Mouse (Mus musculus) left cerebral cortex, adult 18-20 months (tissue): ENCODE data around the gene Gtf3a. TPM values are rescaled to one million over a fixed set of nuclear protein-coding genes. Genes with fewer than 3 reads are reported as not detected.
"Not testable (repeated sequence)": the region's sequence is repeated elsewhere in the genome, so short reads cannot be mapped to it uniquely, and the experiment has no call there.

Experiments
- DNase-seq, 2 experiments: peaks; one replicate each; pipeline ENCODE4 v3.0.0; 2021 to 2022; ENCODE audit warnings: low spot score in 2 of 2, mixed read lengths in 1 of 2
- long read RNA-seq, 2 experiments: library from polyadenylated mRNA; stranded (forward); transcript quantifications; one replicate each; pipeline ENCODE4 v2.0.0; 2021
- total RNA-seq, 2 experiments: library from RNA; stranded (reverse); gene quantifications; 2 replicates each; pipeline ENCODE4 v1.2.3; 2021

Gene Gtf3a
- total RNA-seq = 10 to 100 TPM; 24.4 to 25.7 TPM
- long read RNA-seq, experiment 1, transcript Gtf3a-204 (9 exons, 1,298 nt) = major isoform, 31 of 47 reads
- long read RNA-seq, experiment 1, partial matches to known transcripts = 9 of 47 reads
- long read RNA-seq, experiment 1, other reads (novel, unspliced or antisense) = 4 of 47 reads
- long read RNA-seq, experiment 2, transcript Gtf3a-204 (9 exons, 1,298 nt) = major isoform, 28 of 35 reads
- long read RNA-seq, experiment 2, partial matches to known transcripts = 5 of 35 reads
- long read RNA-seq, experiment 2, other reads (novel, unspliced or antisense) = 1 of 35 reads

DNA sequence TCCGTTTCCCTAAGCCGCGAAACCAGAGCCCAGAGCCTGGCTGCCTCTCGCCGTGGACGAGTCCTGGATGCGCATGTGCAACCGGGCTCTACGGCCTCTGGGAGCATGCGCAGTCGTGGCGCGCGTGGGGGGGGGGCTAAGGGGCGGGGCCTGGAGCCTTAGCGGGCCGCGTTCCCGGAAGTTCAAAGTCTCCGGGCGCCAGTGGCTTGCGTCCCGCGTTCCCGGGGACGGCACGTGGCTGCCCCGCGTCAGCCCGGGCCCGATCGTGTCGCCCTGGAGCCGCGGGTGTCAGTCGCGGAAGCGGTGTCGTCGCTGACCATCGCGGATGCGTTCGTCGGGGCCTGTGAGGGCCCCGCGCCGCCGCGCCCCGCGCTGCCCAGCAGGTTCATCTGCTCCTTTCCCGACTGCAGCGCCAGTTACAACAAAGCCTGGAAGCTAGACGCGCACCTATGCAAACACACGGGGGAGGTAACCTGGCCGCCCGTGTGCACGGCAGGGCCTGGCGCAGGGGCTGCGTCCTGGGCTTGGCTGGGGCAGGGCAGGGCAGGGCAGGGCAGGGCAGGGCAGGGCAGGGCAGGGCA is at the start of gene Gtf3a:
Gene Gtf3a, plus strand, starts transcription at position 150 of the 581 bp plus-strand sequence.
- DNase-seq = peak; percentile 68 to 74

- no peak for DNase-seq
Observed at GRCm38 (mm10) chr5:146900331-146900730, 48.1 kb upstream of the Gtf3a start.

- no peak for DNase-seq
Observed at GRCm38 (mm10) chr5:146901501-146901900, 47.0 kb upstream of the Gtf3a start.

DNA sequence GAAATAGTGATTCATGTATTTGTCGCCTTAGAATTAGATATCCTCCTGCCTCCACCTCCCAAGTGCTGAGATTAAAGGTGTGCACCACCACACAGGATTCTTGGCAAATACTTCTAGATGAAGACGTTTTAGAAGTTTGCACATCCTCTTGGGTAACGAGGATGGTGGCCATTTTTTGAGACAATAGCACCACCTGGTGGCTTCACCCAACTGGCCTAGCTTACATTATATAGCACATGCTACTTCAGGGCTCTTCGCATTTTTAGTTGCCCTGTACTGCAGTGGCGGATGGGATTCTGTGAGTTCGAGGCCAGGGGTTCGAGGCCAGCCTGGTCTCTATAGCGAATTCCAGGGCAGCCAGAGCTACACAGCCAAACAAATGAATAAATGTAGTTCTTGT is 44.1 kb upstream of the Gtf3a start:
- DNase-seq = peak; percentile 79 to 88

- DNase-seq = peak; percentile 64 to 80
Observed at GRCm38 (mm10) chr5:146905486-146906172, 42.8 kb upstream of the Gtf3a start.

DNA sequence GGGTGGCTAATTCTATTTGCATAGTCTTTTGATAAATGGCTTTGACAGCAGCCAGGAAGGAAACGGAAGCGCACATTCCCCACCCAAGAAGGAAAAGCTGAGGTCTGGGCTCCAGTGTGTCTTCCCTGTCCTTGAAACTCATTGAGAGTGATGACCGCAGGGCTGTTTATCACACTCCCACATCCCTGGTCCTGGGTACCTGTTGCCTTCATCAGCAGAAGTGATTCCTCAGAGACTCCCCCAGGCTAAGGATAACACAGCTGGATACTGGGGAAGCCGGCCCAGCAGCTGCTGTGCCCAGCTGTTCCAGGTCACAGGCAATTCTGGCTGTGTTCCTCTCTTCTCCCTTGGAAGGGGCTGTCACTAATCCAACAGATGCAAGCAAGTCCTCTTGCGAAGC is 40.9 kb upstream of the Gtf3a start:
- no peak for DNase-seq

DNA sequence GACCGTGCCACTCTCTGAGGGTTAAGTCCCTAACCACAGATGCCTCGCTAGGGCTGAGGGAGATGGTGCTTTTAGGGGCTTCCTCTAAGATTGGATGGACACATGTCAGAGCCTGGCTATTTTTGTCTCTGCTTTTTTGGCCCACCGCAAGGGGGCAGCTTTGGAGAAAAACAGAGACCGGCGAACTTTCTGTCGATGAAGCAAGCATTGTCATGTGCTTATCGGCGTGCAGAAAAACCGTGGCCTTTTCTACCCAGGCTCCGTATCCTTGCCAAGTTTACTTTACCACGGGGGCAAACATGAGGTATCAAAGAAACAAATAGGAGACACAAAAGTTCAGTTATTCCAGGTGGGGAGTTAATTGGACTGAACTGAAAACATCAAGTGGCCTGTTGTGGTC is 39.8 kb upstream of the Gtf3a start:
- DNase-seq = no peak

GRCm38 (mm10) chr5:146912206-146912605 is 36.3 kb upstream of the Gtf3a start:
- DNase-seq = no peak

DNA sequence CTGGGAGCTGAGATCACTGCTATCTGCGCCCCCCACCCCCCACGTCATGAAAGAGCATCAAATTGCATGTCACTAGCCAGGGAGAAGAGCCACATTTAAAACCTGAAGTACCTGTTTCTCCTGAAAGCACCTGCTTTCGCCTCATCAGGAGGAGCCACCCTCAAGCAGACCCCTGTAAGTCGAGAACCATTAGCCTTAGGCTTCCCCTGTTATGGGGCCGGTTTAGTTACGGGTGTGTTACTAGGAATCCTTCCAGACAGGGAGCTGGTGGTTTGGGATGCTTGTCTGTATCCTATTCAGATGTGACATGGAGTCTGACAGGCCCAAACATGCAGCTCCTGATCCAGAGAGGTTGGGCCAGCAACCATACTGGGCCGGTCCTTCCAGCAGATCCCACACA is 35.1 kb upstream of the Gtf3a start:
- DNase-seq = no peak

GRCm38 (mm10) chr5:146914088-146914766 is 34.2 kb upstream of the Gtf3a start:
- peak; percentile 59 to 71 for DNase-seq

DNA sequence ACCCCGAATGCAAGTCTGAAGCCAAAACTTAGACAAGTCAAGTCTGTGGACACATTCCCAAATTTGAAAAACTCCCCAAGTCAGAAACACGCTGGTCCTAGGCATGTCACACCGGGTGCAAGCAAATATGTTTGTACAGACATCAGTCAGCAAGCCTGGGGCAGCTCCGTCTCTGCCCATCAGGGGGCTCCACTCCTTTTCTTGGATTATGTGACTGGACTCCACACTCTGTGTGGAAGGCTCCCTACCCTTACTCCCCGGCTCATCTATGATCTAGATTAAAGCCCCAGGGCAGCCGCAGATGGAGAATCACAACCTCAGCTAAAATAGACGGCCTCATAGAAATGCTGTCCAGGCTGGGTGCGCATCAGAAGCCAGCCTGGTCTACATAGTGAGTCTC is 32.2 kb upstream of the Gtf3a start:
- no peak for DNase-seq

DNA sequence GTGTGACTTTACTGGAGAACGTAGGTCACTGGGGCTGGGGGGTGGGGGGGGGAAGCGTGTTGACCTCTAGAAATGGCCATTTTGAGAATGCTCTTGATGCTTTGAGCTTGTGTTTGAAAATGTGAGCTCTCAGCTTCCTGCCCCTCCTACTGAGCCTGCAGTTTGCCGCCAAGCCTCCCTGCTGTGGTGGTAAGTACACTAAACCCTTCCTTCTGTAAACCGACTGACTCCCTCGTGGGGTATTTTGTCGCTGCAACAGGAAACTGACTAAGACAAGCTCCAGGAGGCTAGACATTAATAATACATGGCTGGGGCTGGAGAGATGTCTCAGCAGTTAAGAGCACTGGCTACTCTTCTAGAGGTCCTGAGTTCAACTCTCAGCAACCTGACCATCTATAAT is 31.7 kb upstream of the Gtf3a start:
- DNase-seq = no peak

- DNase-seq = not testable (repeated sequence)
Observed at GRCm38 (mm10) chr5:146917357-146917756, 31.1 kb upstream of the Gtf3a start.

DNA sequence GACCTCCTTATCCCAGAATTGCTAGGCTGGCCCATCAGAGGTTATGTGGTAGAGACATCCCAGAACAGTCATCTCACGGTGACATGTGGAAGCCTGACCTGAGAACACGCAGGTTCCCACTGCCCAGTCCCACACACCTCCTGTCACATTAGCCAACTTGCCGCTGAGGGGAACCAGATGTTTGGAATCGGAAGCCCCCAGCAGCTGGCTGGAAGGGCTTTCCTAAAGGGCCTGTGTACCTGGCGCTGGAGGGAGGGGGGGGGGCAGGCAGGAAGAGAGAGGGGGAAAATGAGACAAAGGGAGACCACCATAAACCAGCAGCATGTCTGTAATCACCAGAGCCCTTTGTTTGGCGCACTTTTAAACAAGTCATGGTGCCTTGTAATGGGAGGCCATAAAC is 28.6 kb upstream of the Gtf3a start:
- DNase-seq = no peak

DNA sequence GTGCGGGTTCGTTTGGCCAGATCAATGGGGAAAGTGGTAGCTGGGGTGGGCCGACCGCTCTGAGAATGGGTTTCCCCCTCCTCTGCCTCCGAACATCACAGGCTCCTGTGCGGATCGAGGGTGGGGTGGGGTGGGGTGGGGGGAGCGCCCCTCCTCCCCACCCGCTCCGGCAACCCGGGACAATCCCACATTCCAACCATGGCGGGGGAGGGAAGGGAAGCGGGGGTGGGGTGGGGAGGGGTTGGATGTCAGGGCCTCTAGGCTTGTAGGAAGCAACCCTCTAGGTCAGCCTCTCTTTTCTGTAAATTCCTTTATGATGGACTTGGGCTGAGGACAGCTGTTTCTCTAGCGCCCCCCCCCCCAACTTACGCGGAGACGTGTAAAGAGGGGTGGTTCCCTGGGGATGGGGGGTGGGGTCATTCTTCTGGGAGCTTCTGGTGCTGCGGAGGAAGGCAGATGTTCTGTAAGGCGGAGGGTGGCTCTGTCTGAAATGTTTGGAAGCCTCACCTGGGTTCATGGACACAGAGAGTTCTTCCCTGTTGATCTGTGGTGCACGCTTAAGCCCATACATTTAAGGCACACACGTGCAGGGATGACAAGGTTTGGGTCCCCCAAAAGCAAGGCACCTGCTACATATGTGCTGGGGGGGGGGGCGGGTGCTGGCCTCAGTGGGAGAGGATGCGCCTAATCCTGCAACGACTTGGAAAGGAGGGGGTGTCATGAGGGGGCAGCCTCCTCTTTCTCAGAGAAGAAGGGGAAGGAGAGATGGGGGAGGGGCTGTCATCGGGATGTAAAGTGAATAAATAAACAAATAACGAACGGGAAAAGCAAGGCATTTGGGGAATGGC is 27.9 kb upstream of the Gtf3a start:
- no peak for DNase-seq

GRCm38 (mm10) chr5:146921224-146921623 is 27.2 kb upstream of the Gtf3a start:
- DNase-seq = no peak

DNA sequence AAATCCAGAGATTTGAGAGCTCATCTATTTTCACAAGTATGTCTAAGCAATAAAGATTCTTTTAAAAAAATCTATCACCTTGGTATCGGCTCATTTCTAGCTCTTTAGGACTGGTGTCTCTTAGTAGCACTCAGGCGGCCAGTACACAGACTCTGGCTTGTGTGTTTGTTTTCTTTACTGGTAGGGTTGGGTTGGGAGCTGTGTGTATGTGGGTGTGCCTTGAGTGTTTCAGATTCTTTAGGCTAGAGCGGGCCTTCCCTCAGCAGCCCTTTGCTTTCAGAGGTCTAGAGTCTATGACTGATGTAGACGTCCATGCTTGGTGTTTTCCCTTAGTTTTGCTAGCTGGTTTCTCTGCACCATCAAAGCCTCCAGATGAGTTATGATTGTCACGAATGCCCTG is 24.9 kb upstream of the Gtf3a start:
- no peak for DNase-seq

DNA sequence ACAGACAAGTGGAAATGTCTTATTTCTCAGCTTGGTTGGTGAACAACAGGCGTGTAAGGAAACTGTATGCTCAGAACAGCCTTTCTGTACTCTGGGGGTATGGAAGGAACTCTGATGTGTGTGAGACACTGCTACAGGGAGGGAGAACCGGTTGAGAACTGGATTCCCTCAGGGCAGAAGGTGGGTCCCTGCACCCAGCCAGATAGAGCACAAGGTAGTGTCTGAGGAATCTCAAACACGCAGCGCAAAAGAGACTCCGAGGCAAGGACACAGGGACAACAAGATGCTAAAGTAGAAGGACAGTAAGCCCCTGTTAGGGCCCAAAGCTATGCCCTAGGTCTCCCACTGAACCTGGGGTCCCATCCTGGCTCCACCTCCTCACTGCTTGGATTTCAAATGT is 21.8 kb upstream of the Gtf3a start:
- no peak for DNase-seq

GRCm38 (mm10) chr5:146931422-146931821 is 17.0 kb upstream of the Gtf3a start:
- DNase-seq = no peak

DNA sequence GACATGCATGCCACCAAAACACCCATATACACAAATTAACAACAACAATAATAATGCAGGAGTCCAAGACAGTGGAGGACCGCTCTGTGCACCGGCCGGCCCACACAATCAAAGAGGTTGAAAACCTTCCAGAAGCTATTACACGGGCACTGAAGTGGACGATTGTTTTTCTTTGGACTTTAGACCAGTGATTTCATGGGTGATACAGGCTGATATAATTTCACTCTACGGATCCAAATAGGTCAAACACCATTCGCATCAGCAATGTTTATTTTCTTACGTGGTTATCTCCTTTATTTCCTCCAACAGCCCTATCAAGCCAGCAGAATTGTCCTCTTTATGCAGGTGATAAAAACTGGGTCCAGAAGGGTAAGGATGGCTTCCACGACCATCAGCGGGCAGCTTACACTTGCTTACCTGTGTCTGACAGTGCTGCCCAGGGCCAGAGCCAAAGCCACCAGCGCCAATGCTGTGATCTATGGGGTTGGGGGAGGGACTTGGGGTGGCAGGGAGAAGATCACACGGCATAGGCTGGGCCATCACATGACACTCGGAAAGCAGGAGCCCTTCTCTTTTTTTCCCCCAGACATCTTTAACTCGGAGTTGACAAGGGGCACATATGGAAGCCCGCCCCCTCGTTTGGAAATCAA is 16.4 kb upstream of the Gtf3a start:
- no peak for DNase-seq
